Mouse (Mus musculus) C2C12 (cell line): ENCODE measurements at regions not wholly inside any gene's neighbourhood (a gene's known extent, or its start where the extent isn't known, plus 50 kb on each side); places are given as distances from the start of the nearest gene placed in this dataset.

Experiments used
- H3K27me3 ChIP-seq: one replicate; pipeline ENCODE4 v1.6.1; 2011; ENCODE audit not compliant: control insufficient read depth, insufficient read depth, insufficient read length
- H3K36me3 ChIP-seq: one replicate; pipeline ENCODE4 v1.6.1; 2011; ENCODE audit not compliant: control insufficient read depth, insufficient read depth
- H3K4me3 ChIP-seq: one replicate; pipeline ENCODE4 v1.5.1; 2011; ENCODE audit warnings: mild to moderate bottlenecking, control low read depth; ENCODE audit not compliant: poor library complexity, insufficient read depth, severe bottlenecking
- H3K79me2 ChIP-seq: one replicate; pipeline ENCODE4 v1.6.1; 2011; ENCODE audit not compliant: control insufficient read depth, insufficient read depth
- H3K79me3 ChIP-seq: one replicate; pipeline ENCODE4 v1.6.1; 2011; ENCODE audit warnings: low read depth, control low read depth
- H3ac ChIP-seq: one replicate; pipeline ENCODE3; 2011; ENCODE audit warnings: low read depth; ENCODE audit not compliant: control insufficient read depth, insufficient read length
- CEBPB ChIP-seq: IDR thresholded peaks from one replicate; pipeline ENCODE4 v1.6.1; 2011; ENCODE audit warnings: low read depth, mild to moderate bottlenecking, control low read depth, moderate library complexity
- CTCF ChIP-seq: IDR thresholded peaks from one replicate; pipeline ENCODE4 v1.5.1; 2011; ENCODE audit not compliant: control insufficient read depth, insufficient read depth, insufficient read length
- FOSL1 ChIP-seq: IDR thresholded peaks from one replicate; pipeline ENCODE4 v1.8.0; 2011; ENCODE audit warnings: mild to moderate bottlenecking, low read length; ENCODE audit not compliant: poor library complexity, insufficient read depth, severe bottlenecking
- MAX ChIP-seq: IDR thresholded peaks from one replicate; pipeline ENCODE4 v1.6.1; 2011; ENCODE audit warnings: mild to moderate bottlenecking, control low read depth
- MYOD1 ChIP-seq: IDR thresholded peaks from one replicate; pipeline ENCODE4 v1.6.1; 2011; ENCODE audit warnings: low read depth; ENCODE audit not compliant: control insufficient read depth, insufficient read length
- MYOG ChIP-seq: IDR thresholded peaks from one replicate; pipeline ENCODE4 v1.6.1; 2011; ENCODE audit not compliant: control insufficient read depth, insufficient read length; ENCODE audit errors: extremely low read depth
- USF1 ChIP-seq: IDR thresholded peaks from one replicate; pipeline ENCODE4 v1.6.1; 2011; ENCODE audit warnings: low read depth, mild to moderate bottlenecking, control low read depth, moderate library complexity

GRCm38 (mm10) chr7:68915976-68916375 is 166.9 kb upstream of the Arrdc4 start:
- H3K79me3 ChIP-seq = no peaks in the 10 kb centered on the region
- H3K36me3 ChIP-seq = no peaks in the 10 kb centered on the region
- no peak overlapping the region for H3ac ChIP-seq
- H3K4me3 ChIP-seq = no peak overlapping the region
- no peaks in the 10 kb centered on the region for H3K27me3 ChIP-seq
- no peak for TF ChIP-seq MAX
- H3K79me2 ChIP-seq = no peaks in the 10 kb centered on the region

DNA sequence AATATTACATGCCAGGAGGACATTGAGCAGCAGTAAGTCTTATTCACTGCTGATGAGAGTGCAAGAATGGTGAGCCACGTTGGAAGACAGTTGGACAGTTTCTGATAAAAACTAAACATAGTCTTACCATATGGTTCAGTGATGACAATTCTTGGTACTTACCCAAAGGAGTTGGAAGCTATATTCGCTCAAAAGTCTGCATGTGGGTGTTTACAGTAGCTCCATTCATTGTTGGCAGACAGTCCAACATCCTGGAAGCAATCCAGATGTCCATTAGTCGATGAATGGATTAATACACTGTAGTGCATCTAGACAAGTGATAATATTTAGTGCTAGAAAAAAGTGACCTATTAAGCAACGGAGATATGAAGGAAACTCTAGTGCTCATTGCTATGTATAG is 165.3 kb upstream of the Arrdc4 start:
- Histone ChIP-seq H3K4me3 (no peak overlapping the region), H3K36me3 (no peaks in the 10 kb centered on the region), H3K27me3 (no peaks in the 10 kb centered on the region), H3K79me2 (no peaks in the 10 kb centered on the region), H3K79me3 (no peaks in the 10 kb centered on the region), H3ac (no peak overlapping the region)
- no peak for TF ChIP-seq USF1
- TF ChIP-seq MYOD1 = no peak
- no peak for TF ChIP-seq CTCF

GRCm38 (mm10) chr7:68911989-68912655 is 163.1 kb upstream of the Arrdc4 start:
- H3K79me3 ChIP-seq = no peaks in the 10 kb centered on the region
- no peak overlapping the region for H3ac ChIP-seq
- H3K79me2 ChIP-seq = no peaks in the 10 kb centered on the region
- H3K4me3 ChIP-seq = no peak overlapping the region
- no peaks in the 10 kb centered on the region for H3K27me3 ChIP-seq
- TF ChIP-seq FOSL1 (no peak), MAX (no peak), MYOD1 (no peak), CTCF (no peak), CEBPB (no peak), USF1 (no peak), MYOG (no peak)
- H3K36me3 ChIP-seq = no peaks in the 10 kb centered on the region

DNA sequence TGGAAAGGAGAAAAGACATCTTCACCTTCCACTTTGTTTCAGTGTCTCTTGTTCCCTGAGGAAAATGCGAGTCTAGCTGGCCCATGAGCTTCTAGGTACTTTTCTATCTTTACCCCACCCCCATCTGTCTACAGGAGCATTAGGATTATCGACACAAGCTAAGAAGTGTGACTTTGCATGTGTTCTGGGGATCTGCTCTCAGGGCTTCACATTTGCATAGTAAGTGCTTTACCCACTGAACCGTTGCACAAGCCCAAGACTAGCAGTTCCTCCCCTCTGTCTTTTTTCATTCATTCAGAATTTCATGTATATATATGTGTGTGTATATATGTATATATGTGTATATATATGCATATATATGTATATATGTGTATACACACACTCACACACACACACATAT is 162.5 kb upstream of the Arrdc4 start:
- Histone ChIP-seq H3K79me2 (no peaks in the 10 kb centered on the region), H3K27me3 (no peaks in the 10 kb centered on the region), H3K4me3 (no peak overlapping the region), H3K79me3 (no peaks in the 10 kb centered on the region), H3K36me3 (no peaks in the 10 kb centered on the region), H3ac (no peak overlapping the region)
- TF ChIP-seq MAX = no peak
- no peak for TF ChIP-seq CTCF
- TF ChIP-seq MYOD1 = no peak
- TF ChIP-seq FOSL1 = no peak
- no peak for TF ChIP-seq CEBPB
- no peak for TF ChIP-seq USF1
- no peak for TF ChIP-seq MYOG

- no peaks in the 10 kb centered on the region for H3K36me3 ChIP-seq
- no peaks in the 10 kb centered on the region for H3K27me3 ChIP-seq
- no peaks in the 10 kb centered on the region for H3K79me3 ChIP-seq
- no peak for TF ChIP-seq FOSL1
- TF ChIP-seq MYOD1 = no peak
- no peak for TF ChIP-seq CTCF
- no peak for TF ChIP-seq MYOG
- TF ChIP-seq MAX = no peak
- TF ChIP-seq USF1 = no peak
- TF ChIP-seq CEBPB = no peak
- H3ac ChIP-seq = no peak overlapping the region
- no peak overlapping the region for H3K4me3 ChIP-seq
- H3K79me2 ChIP-seq = no peaks in the 10 kb centered on the region
Observed at GRCm38 (mm10) chr7:68909694-68910093, 160.7 kb upstream of the Arrdc4 start.

- Histone ChIP-seq H3ac (no peak overlapping the region), H3K27me3 (no peaks in the 10 kb centered on the region), H3K79me2 (no peaks in the 10 kb centered on the region), H3K4me3 (no peak overlapping the region), H3K79me3 (no peaks in the 10 kb centered on the region), H3K36me3 (no peaks in the 10 kb centered on the region)
- no peak for TF ChIP-seq CEBPB
- TF ChIP-seq FOSL1 = no peak
- TF ChIP-seq MYOD1 = no peak
- TF ChIP-seq CTCF = no peak
- TF ChIP-seq USF1 = no peak
- TF ChIP-seq MYOG = no peak
- no peak for TF ChIP-seq MAX
Observed at GRCm38 (mm10) chr7:68908401-68908834, 159.4 kb upstream of the Arrdc4 start.
